Mouse (Mus musculus) embryonic facial prominence, embryonic 12.5 days (tissue): ENCODE data around the gene Anxa10. TPM values are rescaled to one million over a fixed set of nuclear protein-coding genes. Genes with fewer than 3 reads are reported as not detected.

ENCODE experiments used
- ATAC-seq: fragments of 200-750 bp; cut with Nextera tagmentation; 2 replicates; pipeline ENCODE4 v1.8.0; 2017; ENCODE audit not compliant: insufficient number of reproducible peaks, insufficient read depth, low FRiP score, low TSS enrichment
- H3K27ac ChIP-seq: fragments of 300-500 bp; sonication (generic); 2 replicates; pipeline ENCODE4 v1.5.1; 2016; ENCODE audit warnings: mild to moderate bottlenecking
- H3K27me3 ChIP-seq: fragments of 300-500 bp; sonication (generic); 2 replicates; pipeline ENCODE4 v1.6.1; 2016; ENCODE audit warnings: mild to moderate bottlenecking, moderate library complexity
- H3K36me3 ChIP-seq: fragments of 300-500 bp; sonication (generic); 2 replicates; pipeline ENCODE4 v1.6.1; 2016; ENCODE audit warnings: mild to moderate bottlenecking
- H3K4me1 ChIP-seq: fragments of 300-500 bp; sonication (generic); 2 replicates; pipeline ENCODE4 v1.6.1; 2016
- H3K4me2 ChIP-seq: fragments of 300-500 bp; sonication (generic); replicated peaks from 2 replicates; pipeline ENCODE4 v1.6.1; 2016; ENCODE audit warnings: mild to moderate bottlenecking, moderate library complexity
- H3K4me3 ChIP-seq: fragments of 300-500 bp; sonication (generic); 2 replicates; pipeline ENCODE4 v1.5.1; 2016; ENCODE audit warnings: mild to moderate bottlenecking
- H3K9ac ChIP-seq: fragments of 300-500 bp; sonication (generic); 2 replicates; pipeline ENCODE4 v1.6.1; 2016; ENCODE audit warnings: mild to moderate bottlenecking, moderate library complexity
- H3K9me3 ChIP-seq: fragments of 300-500 bp; sonication (generic); 2 replicates; pipeline ENCODE4 v1.6.1; 2016; ENCODE audit warnings: mild to moderate bottlenecking, moderate library complexity
- WGBS: fragments of 180-500 bp; shearing (Covaris S2); methylation state at CpG from one replicate; pipeline ENCODE4 v1.1.7; 2016; 5-methylcytosine and 5-hydroxymethylcytosine counted together
- polyA plus RNA-seq: library from polyadenylated mRNA; unstranded; fragments of >200 nt; fragmentation: Nextera tagmentation; extraction: Ambion mirVana; gene quantifications from 2 replicates; pipeline ENCODE4 v1.2.1, GENCODE M21; 2016

The Anxa10 gene
- not detected in 2 replicates for polyA plus RNA-seq

GRCm38 (mm10) chr8:62123098-62123497 is at the start of gene Anxa10:
Anxa10 (minus strand) TSS chr8:62123150.
- no peaks in the 10 kb centered on the region for H3K4me1 ChIP-seq

GRCm38 (mm10) chr8:62132662-62133366 is 9.9 kb upstream of the Anxa10 start:
- Histone ChIP-seq H3K4me1 (no peaks in the 10 kb centered on the region), H3K4me2 (no peak overlapping the region), H3K4me3 (no peak overlapping the region), H3K27ac (no peak overlapping the region), H3K9me3 (no peaks in the 10 kb centered on the region), H3K9ac (no peak overlapping the region), H3K36me3 (no peaks in the 10 kb centered on the region), H3K27me3 (no peaks in the 10 kb centered on the region)
- WGBS = 74% methylated on average over 3 of the region's 3 CpGs
- ATAC-seq = no peak

More at GRCm38 (mm10) chr8:62123098-62123497, at the start of gene Anxa10:
- 87% methylated on average over 2 of the region's 2 CpGs for WGBS
- H3K27me3 ChIP-seq = no peaks in the 10 kb centered on the region
- no peak within 1 kb of the TSS for H3K9ac ChIP-seq
- no peaks in the 10 kb centered on the region for H3K9me3 ChIP-seq
- no peak within 1 kb of the TSS for H3K4me2 ChIP-seq
- no peak for ATAC-seq
- H3K4me3 ChIP-seq = no peak within 1 kb of the TSS
- H3K27ac ChIP-seq = no peak within 1 kb of the TSS
- H3K36me3 ChIP-seq = no peaks in the 10 kb centered on the region

GRCm38 (mm10) chr8:62097213-62097612 is 25.7 kb downstream of the Anxa10 start:
- no peaks in the 10 kb centered on the region for H3K27me3 ChIP-seq
- no peaks in the 10 kb centered on the region for H3K4me1 ChIP-seq
- ATAC-seq = no peak
- H3K4me3 ChIP-seq = no peak overlapping the region
- H3K36me3 ChIP-seq = no peaks in the 10 kb centered on the region
- no peak overlapping the region for H3K4me2 ChIP-seq
- H3K9ac ChIP-seq = no peak overlapping the region
- 84% methylated on average over 2 of the region's 2 CpGs for WGBS
- H3K9me3 ChIP-seq = no peaks in the 10 kb centered on the region
- no peak overlapping the region for H3K27ac ChIP-seq

- Histone ChIP-seq H3K9ac (no peak overlapping the region), H3K4me3 (no peak overlapping the region), H3K27ac (no peak overlapping the region), H3K9me3 (no peaks in the 10 kb centered on the region), H3K36me3 (no peaks in the 10 kb centered on the region), H3K27me3 (no peaks in the 10 kb centered on the region), H3K4me1 (no peaks in the 10 kb centered on the region), H3K4me2 (no peak overlapping the region)
- 83% methylated on average over 2 of the region's 2 CpGs for WGBS
- no peak for ATAC-seq
These were observed 41.1 kb downstream of the Anxa10 start for GRCm38 (mm10) chr8:62081804-62082203.

GRCm38 (mm10) chr8:62080195-62080802 is 42.7 kb downstream of the Anxa10 start:
- no peaks in the 10 kb centered on the region for H3K9me3 ChIP-seq
- 46% methylated on average over 3 of the region's 3 CpGs for WGBS
- no peak overlapping the region for H3K9ac ChIP-seq
- H3K27ac ChIP-seq = no peak overlapping the region
- no peak for ATAC-seq
- H3K27me3 ChIP-seq = no peaks in the 10 kb centered on the region
- H3K4me3 ChIP-seq = no peak overlapping the region
- H3K4me1 ChIP-seq = no peaks in the 10 kb centered on the region
- no peak overlapping the region for H3K4me2 ChIP-seq
- no peaks in the 10 kb centered on the region for H3K36me3 ChIP-seq

GRCm38 (mm10) chr8:62068305-62068704 is 54.6 kb downstream of the Anxa10 start:
- Histone ChIP-seq H3K4me1 (no peaks in the 10 kb centered on the region), H3K4me3 (no peak overlapping the region), H3K4me2 (no peak overlapping the region), H3K9ac (no peak overlapping the region), H3K27me3 (no peaks in the 10 kb centered on the region), H3K36me3 (no peaks in the 10 kb centered on the region), H3K27ac (no peak overlapping the region), H3K9me3 (no peaks in the 10 kb centered on the region)
- ATAC-seq = no peak

GRCm38 (mm10) chr8:62060357-62060756 is 62.6 kb downstream of the Anxa10 start:
- no peak overlapping the region for H3K27ac ChIP-seq
- H3K9ac ChIP-seq = no peak overlapping the region
- H3K4me3 ChIP-seq = no peak overlapping the region
- H3K36me3 ChIP-seq = no peaks in the 10 kb centered on the region
- no peak overlapping the region for H3K4me2 ChIP-seq
- no peak for ATAC-seq
- no peaks in the 10 kb centered on the region for H3K27me3 ChIP-seq
- no peaks in the 10 kb centered on the region for H3K4me1 ChIP-seq
- H3K9me3 ChIP-seq = no peaks in the 10 kb centered on the region

GRCm38 (mm10) chr8:62046809-62047208 is 76.1 kb downstream of the Anxa10 start:
- H3K36me3 ChIP-seq = no peaks in the 10 kb centered on the region
- no peaks in the 10 kb centered on the region for H3K27me3 ChIP-seq
- no peak overlapping the region for H3K9ac ChIP-seq
- ATAC-seq = no peak
- no peaks in the 10 kb centered on the region for H3K9me3 ChIP-seq
- no peak overlapping the region for H3K4me2 ChIP-seq
- no peak overlapping the region for H3K27ac ChIP-seq
- WGBS = 54% methylated on average over 2 of the region's 2 CpGs
- no peaks in the 10 kb centered on the region for H3K4me1 ChIP-seq
- H3K4me3 ChIP-seq = no peak overlapping the region

- Histone ChIP-seq H3K9ac (no peak overlapping the region), H3K4me3 (no peak overlapping the region), H3K36me3 (no peaks in the 10 kb centered on the region), H3K27me3 (no peaks in the 10 kb centered on the region), H3K4me1 (no peaks in the 10 kb centered on the region), H3K9me3 (no peaks in the 10 kb centered on the region), H3K27ac (no peak overlapping the region), H3K4me2 (no peak overlapping the region)
- WGBS = 72% methylated on average over 3 of the region's 3 CpGs
- ATAC-seq = no peak
These were observed 88.6 kb downstream of the Anxa10 start for GRCm38 (mm10) chr8:62034351-62034750.

DNA sequence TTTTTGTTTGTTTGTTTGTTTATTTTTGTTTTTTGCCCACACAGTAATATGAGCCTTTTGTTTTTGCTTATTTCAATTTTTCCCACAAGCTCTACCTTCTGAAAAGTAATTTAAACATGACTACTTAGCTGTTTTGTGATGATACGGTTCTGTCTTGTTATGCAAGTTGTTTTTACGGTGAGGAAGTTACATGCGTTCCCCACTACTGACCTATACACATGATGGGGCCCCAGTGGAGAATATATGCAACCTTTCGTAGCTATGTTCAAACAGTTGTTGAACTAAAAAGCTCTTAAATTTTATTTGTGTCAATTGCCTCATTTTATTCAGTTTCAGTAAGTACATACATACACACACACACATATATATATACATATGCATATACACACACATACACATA is 108.4 kb downstream of the Anxa10 start:
- WGBS = 92% methylated on average over 4 of the region's 4 CpGs
- Histone ChIP-seq H3K4me3 (no peak overlapping the region), H3K4me1 (no peaks in the 10 kb centered on the region), H3K36me3 (no peaks in the 10 kb centered on the region), H3K27me3 (no peaks in the 10 kb centered on the region), H3K4me2 (no peak overlapping the region), H3K27ac (no peak overlapping the region), H3K9ac (no peak overlapping the region), H3K9me3 (no peaks in the 10 kb centered on the region)
- ATAC-seq = no peak

DNA sequence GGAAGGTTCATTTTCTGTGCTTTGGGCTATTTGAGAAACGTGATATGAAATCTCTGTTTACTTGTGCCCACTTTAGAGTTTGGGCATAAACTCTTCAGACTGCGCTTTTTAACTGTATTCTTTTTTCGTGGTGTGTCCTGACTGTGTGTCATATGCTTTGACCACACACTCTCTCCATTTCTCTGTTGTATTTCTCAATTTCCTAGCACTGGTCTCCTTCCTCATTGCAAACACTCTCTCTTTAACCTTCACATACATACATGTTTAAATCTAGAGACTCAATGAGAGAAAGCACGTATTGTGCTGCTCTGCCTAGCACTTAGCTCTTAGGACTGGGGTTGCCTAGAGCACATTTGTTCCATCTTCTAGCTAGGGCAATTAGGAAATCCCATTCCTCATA is 108.8 kb downstream of the Anxa10 start:
- H3K27me3 ChIP-seq = no peaks in the 10 kb centered on the region
- H3K4me3 ChIP-seq = no peak overlapping the region
- H3K27ac ChIP-seq = no peak overlapping the region
- no peak overlapping the region for H3K9ac ChIP-seq
- H3K4me1 ChIP-seq = no peaks in the 10 kb centered on the region
- no peaks in the 10 kb centered on the region for H3K36me3 ChIP-seq
- H3K4me2 ChIP-seq = no peak overlapping the region
- ATAC-seq = no peak
- WGBS = 85% methylated on average over 4 of the region's 4 CpGs
- H3K9me3 ChIP-seq = no peaks in the 10 kb centered on the region
